Mouse (Mus musculus) lung, postnatal 14 days (tissue): ENCODE measurements around the gene Strbp.

Experiments used
- DNase-seq: peaks from one replicate; pipeline ENCODE4 v3.0.0; 2021

Gene Strbp

GRCm38 (mm10) chr2:37703230-37703954 lies at the start of gene Strbp:
Gene Strbp (minus strand): TSS chr2:37703859.
- peak; percentile 95 for DNase-seq

- no peak for DNase-seq
These were observed 47.5 kb upstream of the Strbp start for GRCm38 (mm10) chr2:37751114-37751513.

DNA sequence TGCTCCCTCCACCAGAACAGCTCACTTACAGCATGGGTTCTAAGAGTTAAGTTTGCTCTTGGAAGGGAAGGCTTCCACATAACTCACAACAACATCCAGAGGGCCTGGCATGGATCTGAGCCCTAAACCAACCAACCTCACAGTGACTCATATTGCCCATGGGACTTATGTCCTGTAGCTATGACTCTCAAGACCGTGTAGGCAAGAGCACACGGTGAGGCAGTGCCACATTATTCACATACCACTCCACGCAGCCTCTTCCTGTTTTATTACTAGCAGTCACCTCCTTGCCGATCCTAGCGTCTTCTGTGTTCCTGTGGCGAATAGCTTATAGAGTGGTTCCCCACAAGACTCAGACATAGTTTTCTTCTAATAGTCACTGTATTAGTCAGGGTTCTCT lies 45.7 kb upstream of the Strbp start:
- no peak for DNase-seq

- peak; percentile 59 for DNase-seq
These were observed 44.9 kb upstream of the Strbp start for GRCm38 (mm10) chr2:37748442-37749066.

GRCm38 (mm10) chr2:37747909-37748308 lies 44.2 kb upstream of the Strbp start:
- DNase-seq: no peak

DNA sequence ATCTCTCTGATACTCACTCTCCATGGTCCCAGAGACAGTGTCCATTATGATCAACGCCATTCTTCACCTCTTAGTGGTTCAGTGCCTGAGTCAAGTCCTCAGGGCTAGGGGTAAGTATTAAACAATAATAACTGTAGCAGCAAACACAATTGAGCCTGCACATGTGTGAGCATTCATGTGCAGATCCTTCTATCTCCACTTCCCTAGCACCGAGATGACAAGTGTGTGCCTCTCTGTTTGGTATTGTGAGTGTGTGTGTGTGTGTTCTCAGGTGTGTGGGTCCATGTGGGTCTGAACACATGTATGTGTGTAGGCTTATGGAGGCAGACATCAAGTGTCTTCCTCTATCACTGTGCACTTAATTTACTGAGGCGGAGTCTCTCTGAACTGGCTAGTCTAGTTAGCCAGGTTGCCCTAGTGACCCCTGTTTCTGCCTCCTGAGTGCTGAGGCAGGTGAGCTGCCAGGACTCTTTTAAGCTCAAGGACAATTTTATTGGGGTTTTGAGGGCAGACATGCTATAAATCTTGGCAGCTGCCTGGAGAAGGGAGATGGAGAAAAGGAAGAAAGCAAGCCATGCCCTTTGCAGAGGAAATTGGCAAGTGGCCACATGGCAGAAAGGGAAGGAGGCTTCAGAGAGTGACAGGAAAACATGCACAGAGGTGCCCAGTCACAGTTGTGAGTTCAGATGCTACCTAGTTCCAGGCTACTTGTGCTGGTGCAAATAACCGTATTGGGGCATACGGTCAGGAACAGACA lies 42.8 kb upstream of the Strbp start:
- no peak for DNase-seq

- no peak for DNase-seq
These were observed 41.2 kb upstream of the Strbp start for GRCm38 (mm10) chr2:37744773-37745395.

- DNase-seq: no peak
These were observed 38.3 kb upstream of the Strbp start for GRCm38 (mm10) chr2:37741806-37742554.

- DNase-seq: no peak
These were observed 32.1 kb upstream of the Strbp start for GRCm38 (mm10) chr2:37735807-37736188.

- peak; percentile 14 for DNase-seq
These were observed 31.5 kb upstream of the Strbp start for GRCm38 (mm10) chr2:37734979-37735806.

GRCm38 (mm10) chr2:37731241-37731801 lies 27.7 kb upstream of the Strbp start:
- no peak for DNase-seq

- no peak for DNase-seq
These were observed 20.6 kb upstream of the Strbp start for GRCm38 (mm10) chr2:37724231-37724630.

DNA sequence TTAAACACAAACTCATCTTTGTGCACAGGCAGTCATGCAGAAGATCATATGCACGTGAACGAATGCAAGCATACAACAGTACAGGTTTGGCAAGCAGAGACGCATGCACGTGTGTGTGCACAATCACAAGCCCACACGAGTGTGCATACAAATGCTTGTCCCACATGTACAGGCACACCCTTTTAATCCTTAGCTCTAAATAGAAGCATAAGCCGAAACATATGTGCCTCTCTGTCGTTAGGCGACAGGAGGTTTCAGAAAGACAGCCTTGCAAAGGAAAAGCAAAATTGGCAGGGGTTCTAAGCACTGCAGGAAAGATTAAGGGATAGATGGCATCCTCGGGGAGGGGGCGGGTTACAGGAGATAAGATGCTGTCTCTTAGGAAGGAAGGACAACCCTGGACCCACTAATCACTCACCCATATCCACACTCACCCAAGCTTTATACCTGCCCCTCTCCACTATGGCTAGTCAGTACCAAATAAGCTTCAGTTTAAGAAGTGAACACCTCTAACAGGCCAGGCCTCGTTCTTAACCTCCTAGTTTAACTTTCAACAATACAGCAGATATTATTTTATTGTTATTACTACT lies 19.9 kb upstream of the Strbp start:
- DNase-seq: no peak

- DNase-seq: no peak
These were observed 19.2 kb upstream of the Strbp start for GRCm38 (mm10) chr2:37722674-37723465.

DNA sequence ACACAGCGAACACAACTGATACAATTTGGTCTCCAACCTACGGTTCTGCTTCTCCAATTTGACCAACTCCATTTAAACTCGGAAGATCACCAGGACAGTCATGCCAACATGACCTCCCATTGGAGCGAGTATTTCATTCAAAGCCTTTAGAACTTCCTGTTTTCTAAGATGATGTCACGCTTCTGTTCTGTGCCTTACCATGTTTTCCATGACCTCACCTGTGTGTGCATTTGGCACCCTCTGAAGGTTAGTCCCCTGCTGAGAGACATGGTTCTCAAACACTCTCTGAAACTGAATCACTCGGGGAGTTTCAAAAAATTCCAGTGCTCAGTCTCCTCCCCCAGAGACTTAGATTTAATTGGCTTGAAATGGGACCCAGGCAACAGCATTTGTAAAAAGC lies 12.6 kb upstream of the Strbp start:
- DNase-seq: no peak

DNA sequence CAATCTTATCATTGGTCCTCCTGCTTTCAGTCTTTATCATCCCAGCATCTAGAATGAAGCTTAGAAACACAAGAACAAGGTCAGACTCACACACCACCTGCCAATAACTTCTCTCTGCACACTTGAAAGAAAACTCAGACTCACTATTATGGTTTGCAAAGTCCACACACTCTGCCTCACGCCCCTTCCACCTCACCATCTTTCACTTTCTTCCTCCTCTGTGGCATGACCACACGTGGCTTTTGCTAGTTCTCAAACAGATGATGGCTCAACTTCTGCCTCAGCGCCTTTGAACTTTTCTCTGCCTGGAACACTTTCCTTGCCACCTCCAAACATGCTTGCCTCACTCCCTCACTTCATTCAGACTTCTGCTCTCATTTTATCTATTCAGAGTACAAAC lies 11.7 kb upstream of the Strbp start:
- DNase-seq: no peak

DNA sequence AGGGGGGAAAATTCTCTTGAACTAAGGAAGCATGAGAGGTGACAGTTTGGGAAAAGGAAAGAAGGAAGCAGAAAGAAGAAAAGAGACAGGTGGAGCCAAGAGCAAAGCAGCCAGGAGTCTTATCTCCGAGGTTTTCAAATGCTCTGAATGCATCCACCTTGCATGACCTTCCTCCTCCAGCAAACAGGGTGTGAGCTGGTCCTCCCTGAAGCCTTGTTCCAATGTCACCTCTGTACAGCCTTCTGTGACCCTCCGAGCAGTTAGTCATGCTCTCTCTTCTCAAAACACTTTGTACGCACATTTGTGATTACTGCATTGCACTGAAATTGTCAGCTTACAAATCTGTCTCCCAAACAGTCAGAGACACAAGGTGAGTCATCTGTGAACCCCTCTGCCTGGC lies 9.4 kb upstream of the Strbp start:
- DNase-seq: no peak

DNA sequence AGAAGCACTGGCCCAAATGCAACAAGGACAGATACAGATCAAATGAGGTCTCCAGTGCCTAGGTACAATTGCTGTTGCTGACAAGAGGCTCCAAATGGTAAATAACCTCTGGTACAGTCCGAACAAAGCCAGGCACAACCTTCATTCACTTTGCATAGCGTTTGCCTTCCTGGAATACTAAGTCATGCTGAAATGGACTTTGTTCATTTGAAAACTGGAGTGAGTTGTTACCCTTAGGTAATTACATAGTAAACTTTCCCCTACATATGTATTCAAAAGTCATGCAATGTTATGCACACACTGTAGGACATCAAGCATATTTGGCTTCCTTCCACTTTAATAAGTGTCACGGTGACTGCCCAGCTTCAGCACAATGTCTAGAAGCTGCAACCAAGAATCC lies 5.2 kb upstream of the Strbp start:
- no peak for DNase-seq

DNA sequence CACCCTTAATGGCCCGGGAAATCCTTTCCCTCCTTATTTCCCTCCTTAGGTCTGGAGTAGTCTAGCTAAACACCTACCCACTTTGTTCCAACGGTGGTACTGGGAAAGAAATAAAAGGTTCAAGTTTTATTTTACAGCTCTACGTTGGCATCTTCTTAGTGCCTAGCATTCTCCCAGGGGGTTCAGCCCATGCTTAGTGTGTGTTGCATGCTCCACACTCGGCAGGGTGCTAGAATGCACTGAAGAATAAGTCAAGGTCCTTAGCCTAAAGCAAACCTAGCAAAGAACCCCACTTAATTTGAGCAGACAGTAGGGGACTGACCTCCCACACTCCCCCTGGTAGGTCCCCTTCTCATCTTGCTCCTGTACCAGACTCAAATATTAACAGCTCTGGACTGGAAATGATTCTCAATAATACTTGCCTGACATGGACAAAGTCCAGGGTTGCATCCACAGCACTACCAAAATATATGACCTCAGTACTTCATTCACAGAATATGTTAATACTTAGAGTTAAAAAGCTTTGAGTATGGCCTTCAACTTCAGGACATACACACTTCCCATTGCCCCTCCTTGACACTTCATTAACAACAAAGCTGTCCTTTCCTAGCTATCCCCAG lies 592 bp upstream of the Strbp start:
- DNase-seq: no peak
